Mouse (Mus musculus): Measurements from ENCODE around the gene Hes5. TPM values are rescaled to one million over a fixed set of nuclear protein-coding genes. Genes with fewer than 3 reads are reported as not detected.

Hes5 gene
- 1.2 TPM for total RNA-seq (2023)

GRCm38 (mm10) chr4:154960690-154961225, at the start of gene Hes5:
TSS of gene Hes5 (plus strand) at chr4:154960923.

DNA sequence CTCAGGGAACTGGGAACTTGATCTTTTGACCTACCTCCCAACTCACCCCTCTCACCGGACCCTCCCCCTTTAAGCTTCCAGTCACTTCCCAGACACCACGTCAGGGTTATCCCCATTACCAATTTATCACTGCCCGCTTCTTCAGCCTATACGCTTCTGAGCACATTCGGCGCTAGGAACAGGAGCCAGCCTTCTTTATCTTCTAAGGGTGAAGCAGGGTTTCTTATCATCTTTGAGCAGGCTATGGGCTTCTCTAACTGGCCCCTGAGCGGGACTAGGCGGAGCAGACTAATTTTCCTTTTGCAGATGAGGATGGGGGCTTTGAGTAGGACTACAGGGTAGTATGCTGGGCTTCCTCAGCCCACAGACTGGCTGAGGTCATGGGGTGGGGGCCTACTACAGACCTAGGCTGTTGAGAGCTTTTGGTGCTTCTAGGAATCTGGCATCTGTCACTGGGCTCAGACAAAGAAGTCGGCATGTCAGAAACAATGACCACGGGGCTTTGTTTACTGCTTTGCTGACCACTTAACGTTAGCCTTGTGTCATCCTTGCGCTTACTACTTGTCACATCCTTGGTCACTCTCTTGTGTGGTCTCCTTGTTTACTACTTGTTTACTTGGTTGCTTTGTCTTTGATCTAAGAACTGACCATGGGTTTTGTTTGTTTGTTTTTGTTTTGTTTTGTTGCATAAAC, 32.2 kb upstream of the Hes5 start, which contains the start of gene Tnfrsf14:
Gene Tnfrsf14, minus strand, starts transcription at position 169 of the 693 bp plus-strand sequence.

DNA sequence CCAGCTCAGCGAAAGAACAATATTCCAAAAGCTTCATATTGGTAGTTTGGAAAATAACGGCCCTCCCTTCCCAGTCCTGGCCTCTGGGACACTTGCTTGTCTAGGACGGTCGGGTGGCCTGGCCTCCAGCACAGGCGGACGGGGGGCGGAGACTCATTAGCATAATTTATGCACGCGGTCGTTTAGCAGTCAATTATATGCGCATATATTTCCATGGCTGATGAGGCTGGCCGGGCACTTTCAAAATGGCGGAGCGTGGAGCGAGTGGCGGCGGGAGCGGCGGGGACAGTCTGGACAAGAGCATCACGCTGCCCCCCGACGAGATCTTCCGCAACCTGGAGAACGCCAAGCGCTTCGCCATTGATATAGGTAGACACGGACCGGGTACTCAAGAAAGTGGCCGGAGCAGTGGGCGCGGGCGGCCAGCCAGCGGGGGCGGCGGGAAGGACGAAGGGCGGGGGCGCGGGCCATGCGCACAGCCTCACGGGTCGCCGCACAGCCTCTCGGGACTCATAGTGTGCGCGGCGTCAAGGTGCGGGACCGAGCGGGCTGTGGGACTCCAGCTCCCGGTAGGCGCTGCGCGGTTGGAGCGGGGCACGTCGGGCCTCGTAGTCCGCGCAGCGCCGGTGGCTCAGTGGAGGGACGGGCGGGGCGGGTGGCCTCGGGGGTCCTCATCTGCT, 3.3 kb downstream of the Hes5 start, which contains the start of gene Pank4:
Gene Pank4, plus strand, starts transcription at position 223 of the 680 bp plus-strand sequence.

Other genes starting within 250 kb of the Hes5 start
- not detected for gene Ttc34, start 123.5 kb upstream of the Hes5 start, total RNA-seq (2023)
- gene Mmel1, start 91.3 kb upstream of the Hes5 start, total RNA-seq (2023) = not detected
- 1.3 TPM for gene Fam213b, start 61.8 kb upstream of the Hes5 start, total RNA-seq (2023)
- 120 TPM for gene Tnfrsf14, start 32.4 kb upstream of the Hes5 start, total RNA-seq (2023)
- 115 TPM for gene Pank4, start 3.2 kb downstream of the Hes5 start, total RNA-seq (2023)
- gene Plch2, start 95.9 kb downstream of the Hes5 start, total RNA-seq (2023) = 0.59 TPM
- gene Pex10, start 106.1 kb downstream of the Hes5 start, total RNA-seq (2023) = 9.3 TPM
- 57.2 TPM for gene Rer1, start 125.5 kb downstream of the Hes5 start, total RNA-seq (2023)
- 3.1 TPM for gene Morn1, start 125.7 kb downstream of the Hes5 start, total RNA-seq (2023)